Mouse (Mus musculus) embryonic facial prominence, embryonic 14.5 days (tissue): Measurements from ENCODE around the gene Slc25a27. TPM values are rescaled to one million over a fixed set of nuclear protein-coding genes. Genes with fewer than 3 reads are reported as not detected.

Source experiments
- ATAC-seq: fragments of 200-750 bp; cut with Nextera tagmentation; 2 replicates; pipeline ENCODE4 v1.8.0; 2017; ENCODE audit warnings: low read depth, moderate number of reproducible peaks, moderate TSS enrichment
- DNase-seq: peaks from one replicate; pipeline ENCODE4 v3.0.0-alpha.2; 2015; ENCODE audit warnings: low spot score
- H3K27ac ChIP-seq: fragments of 300-500 bp; sonication (generic); replicated peaks from 2 replicates; pipeline ENCODE4 v1.5.1; 2014; ENCODE audit warnings: low read depth, mild to moderate bottlenecking, low read length, moderate library complexity
- H3K27me3 ChIP-seq: fragments of 300-500 bp; sonication (generic); replicated peaks from 2 replicates; pipeline ENCODE4 v1.6.1; 2014; ENCODE audit warnings: low read length; ENCODE audit not compliant: control insufficient read depth, insufficient read depth
- H3K36me3 ChIP-seq: fragments of 300-500 bp; sonication (generic); 2 replicates; pipeline ENCODE4 v1.6.1; 2014; ENCODE audit warnings: low read length, mixed read lengths; ENCODE audit not compliant: control insufficient read depth, insufficient read depth
- H3K4me1 ChIP-seq: fragments of 300-500 bp; sonication (generic); 2 replicates; pipeline ENCODE4 v1.6.1; 2014; ENCODE audit warnings: antibody characterized with exemption, low read length; ENCODE audit not compliant: control insufficient read depth, insufficient read depth
- H3K4me2 ChIP-seq: fragments of 300-500 bp; sonication (generic); 2 replicates; pipeline ENCODE4 v1.6.1; 2014; ENCODE audit warnings: low read depth, mild to moderate bottlenecking, low read length, moderate library complexity, mixed read lengths
- H3K4me3 ChIP-seq: fragments of 300-500 bp; sonication (generic); 2 replicates; pipeline ENCODE4 v1.5.1; 2014; ENCODE audit warnings: low read depth, mild to moderate bottlenecking, low read length
- H3K9ac ChIP-seq: fragments of 300-500 bp; sonication (generic); 2 replicates; pipeline ENCODE4 v1.6.1; 2014; ENCODE audit warnings: low read depth, mild to moderate bottlenecking, low read length, moderate library complexity, mixed read lengths
- H3K9me3 ChIP-seq: fragments of 300-500 bp; sonication (generic); 2 replicates; pipeline ENCODE4 v1.6.1; 2016; ENCODE audit warnings: low read length; ENCODE audit not compliant: control insufficient read depth
- WGBS: fragments of 180-500 bp; shearing (Covaris S2); extraction: QIAGEN DNeasy Blood & Tissue Kit; methylation state at CpG from one replicate; pipeline ENCODE4 v1.1.7; 2014; 5-methylcytosine and 5-hydroxymethylcytosine counted together
- polyA plus RNA-seq: library from polyadenylated mRNA; unstranded; fragments of >200 nt; fragmentation: Nextera tagmentation; extraction: Ambion mirVana; gene quantifications from 2 replicates; pipeline ENCODE4 v1.2.1, GENCODE M21; 2014

Slc25a27 gene
- polyA plus RNA-seq, 1 experiment from 2014 or later, result 14.8 TPM

- H3K27ac ChIP-seq, result no peak overlapping the region
- no peaks in the 10 kb centered on the region for H3K9me3 ChIP-seq
- ATAC-seq (no peak), DNase-seq (peak; percentile 77)
- no peaks in the 10 kb centered on the region for H3K27me3 ChIP-seq
- no peak overlapping the region for H3K4me2 ChIP-seq
- no peak overlapping the region for H3K4me3 ChIP-seq
- no peaks in the 10 kb centered on the region for H3K36me3 ChIP-seq
- H3K4me1 ChIP-seq, result no peaks in the 10 kb centered on the region
- H3K9ac ChIP-seq, result no peak overlapping the region
- WGBS, result 18% methylated on average over 7 of the region's 7 CpGs
These were observed 55.4 kb downstream of the Slc25a27 start for GRCm38 (mm10) chr17:43611586-43611985.

- Histone ChIP-seq H3K36me3 (no peaks in the 10 kb centered on the region), H3K4me1 (no peaks in the 10 kb centered on the region), H3K27me3 (no peaks in the 10 kb centered on the region), H3K27ac (no peak overlapping the region), H3K4me3 (no peak overlapping the region), H3K9me3 (no peaks in the 10 kb centered on the region), H3K4me2 (no peak overlapping the region), H3K9ac (no peak overlapping the region)
- no peak for ATAC-seq
- 13% methylated on average over 3 of the region's 3 CpGs for WGBS
- DNase-seq, result peak; percentile 45
These were observed 60.3 kb downstream of the Slc25a27 start for GRCm38 (mm10) chr17:43606704-43607103.

DNA sequence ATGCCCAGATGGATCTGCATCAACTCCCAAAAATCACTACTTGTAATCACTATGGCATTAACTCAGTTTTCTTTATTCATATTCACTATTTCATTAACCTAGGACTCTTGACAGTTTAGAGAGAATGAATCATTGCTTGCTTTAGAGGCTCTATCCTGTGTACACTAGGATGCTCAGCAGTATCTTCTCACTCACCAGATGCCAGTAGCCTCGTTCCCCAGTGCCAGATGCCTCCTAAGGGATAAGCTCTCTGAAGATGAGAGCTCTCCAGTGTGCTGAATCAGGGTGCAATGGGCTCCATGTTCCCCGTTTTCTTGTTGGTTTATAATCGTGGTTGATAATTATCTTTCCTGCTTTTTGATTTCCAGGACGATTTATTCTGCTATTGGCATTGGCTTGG, 68.3 kb downstream of the Slc25a27 start:
- ATAC-seq (no peak), DNase-seq (no peak)
- H3K27me3 ChIP-seq, result no peaks in the 10 kb centered on the region
- no peak overlapping the region for H3K27ac ChIP-seq
- H3K9me3 ChIP-seq, result no peaks in the 10 kb centered on the region
- H3K4me3 ChIP-seq, result no peak overlapping the region
- WGBS, result 56% methylated on average over 4 of the region's 4 CpGs
- H3K4me2 ChIP-seq, result no peak overlapping the region
- no peaks in the 10 kb centered on the region for H3K4me1 ChIP-seq
- no peaks in the 10 kb centered on the region for H3K36me3 ChIP-seq
- no peak overlapping the region for H3K9ac ChIP-seq

GRCm38 (mm10) chr17:43597742-43598141, 69.3 kb downstream of the Slc25a27 start:
- H3K27me3 ChIP-seq, result no peaks in the 10 kb centered on the region
- no peak overlapping the region for H3K4me2 ChIP-seq
- H3K36me3 ChIP-seq, result no peaks in the 10 kb centered on the region
- no peak overlapping the region for H3K27ac ChIP-seq
- H3K9me3 ChIP-seq, result no peaks in the 10 kb centered on the region
- 93% methylated on average over 2 of the region's 2 CpGs for WGBS
- H3K9ac ChIP-seq, result no peak overlapping the region
- DNase-seq, result no peak
- no peak for ATAC-seq
- H3K4me3 ChIP-seq, result no peak overlapping the region
- H3K4me1 ChIP-seq, result no peaks in the 10 kb centered on the region

DNA sequence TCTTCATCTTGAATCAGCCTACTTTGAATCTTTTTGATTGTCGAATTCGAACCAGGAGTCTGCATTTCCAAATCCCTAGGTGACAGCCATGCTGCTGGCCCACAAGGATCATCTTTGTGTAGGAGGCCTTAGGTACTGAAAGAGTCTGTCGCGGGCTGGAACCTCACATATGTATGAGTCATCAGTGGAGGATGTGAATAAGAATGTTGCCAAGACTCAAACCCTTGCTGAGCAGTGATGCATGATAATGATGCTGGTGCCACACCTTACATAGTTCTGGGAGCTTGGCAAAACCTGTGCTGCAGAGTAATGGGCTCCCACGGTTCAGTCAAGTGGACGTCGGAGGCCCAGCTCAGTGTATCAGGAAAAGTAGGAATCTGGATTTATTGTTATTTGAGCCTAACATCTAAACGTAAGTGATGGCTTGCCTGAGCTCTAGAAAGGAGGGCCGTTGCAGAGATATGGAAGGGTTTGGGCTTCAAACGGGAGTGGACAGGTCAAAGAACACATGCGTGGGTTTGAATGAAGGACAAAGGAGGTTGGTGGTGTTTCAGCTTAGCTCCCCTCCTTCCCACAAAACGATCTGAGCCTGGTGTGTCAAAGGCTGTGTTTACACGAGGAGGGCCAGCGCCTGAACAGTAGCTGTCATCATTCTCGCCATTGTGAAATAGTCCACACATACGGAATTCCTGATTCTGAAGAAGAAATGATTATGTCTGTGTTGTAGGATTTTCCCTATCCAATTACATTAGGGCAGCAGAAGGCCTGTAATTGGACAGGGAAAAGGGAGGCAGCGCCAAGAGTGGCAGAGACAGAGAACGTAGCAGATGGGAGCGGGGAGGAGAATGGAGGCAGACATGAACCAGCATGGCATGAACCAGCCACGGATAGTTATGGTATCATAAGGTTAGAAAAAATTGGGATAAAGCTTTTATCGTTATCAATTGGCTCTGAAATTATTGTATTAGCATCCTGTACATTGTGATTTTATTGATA, 74.4 kb downstream of the Slc25a27 start:
- no peak for DNase-seq
- H3K27ac ChIP-seq, result no peak overlapping the region
- no peak for ATAC-seq
- no peak overlapping the region for H3K4me3 ChIP-seq
- H3K4me1 ChIP-seq, result no peaks in the 10 kb centered on the region
- H3K4me2 ChIP-seq, result no peak overlapping the region
- WGBS, result 84% methylated on average over 21 of the region's 21 CpGs
- no peaks in the 10 kb centered on the region for H3K9me3 ChIP-seq
- H3K9ac ChIP-seq, result no peak overlapping the region
- H3K36me3 ChIP-seq, result no peaks in the 10 kb centered on the region
- H3K27me3 ChIP-seq, result no peaks in the 10 kb centered on the region

Other genes starting within 250 kb of the Slc25a27 start
- 0.38 and 0.45 TPM in 2 replicates for gene Mep1a, start 164.4 kb downstream of the Slc25a27 start, polyA plus RNA-seq
- gene Ankrd66, start 123.6 kb downstream of the Slc25a27 start, polyA plus RNA-seq, result 0.60 TPM in 1 of 2 replicates, not detected in the other
- 16.1 and 17.5 TPM in 2 replicates for gene Pla2g7, start 99.1 kb downstream of the Slc25a27 start, polyA plus RNA-seq
- gene Tdrd6, start 36.9 kb downstream of the Slc25a27 start, polyA plus RNA-seq, result 0.04 TPM in 1 of 2 replicates, not detected in the other
- gene Cyp39a1, start 211 bp upstream of the Slc25a27 start, polyA plus RNA-seq, result 19.6 and 23.3 TPM in 2 replicates
- 6.3 and 8.4 TPM in 2 replicates for gene Rcan2, start 134.1 kb upstream of the Slc25a27 start, polyA plus RNA-seq